Mouse (Mus musculus): ENCODE measurements around the gene Nfib.

Nfib gene

DNA sequence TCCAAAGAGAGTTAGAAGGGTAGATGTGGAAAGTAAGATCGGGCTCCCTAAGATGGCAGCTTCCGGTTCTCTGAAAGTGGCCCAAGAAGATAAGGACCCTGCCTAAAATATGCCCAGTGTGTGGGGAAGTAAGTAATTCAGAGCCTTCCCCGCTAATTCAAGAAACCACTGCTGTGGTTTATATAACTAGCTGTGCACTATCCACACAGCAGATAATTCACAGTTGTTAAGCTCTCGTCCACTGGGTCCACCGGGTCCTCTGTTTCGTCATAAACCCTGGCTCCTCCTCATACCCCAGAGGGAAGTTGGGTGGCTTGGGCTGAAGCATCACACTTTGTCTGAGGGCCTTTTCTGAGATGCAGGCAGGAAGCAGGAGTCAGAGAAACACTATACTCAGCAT, 19.5 kb downstream of the Nfib start:
- DNase-seq = no peak

- DNase-seq = no peak
Observed at GRCm38 (mm10) chr4:82684088-82684715, 21.3 kb downstream of the Nfib start.

DNA sequence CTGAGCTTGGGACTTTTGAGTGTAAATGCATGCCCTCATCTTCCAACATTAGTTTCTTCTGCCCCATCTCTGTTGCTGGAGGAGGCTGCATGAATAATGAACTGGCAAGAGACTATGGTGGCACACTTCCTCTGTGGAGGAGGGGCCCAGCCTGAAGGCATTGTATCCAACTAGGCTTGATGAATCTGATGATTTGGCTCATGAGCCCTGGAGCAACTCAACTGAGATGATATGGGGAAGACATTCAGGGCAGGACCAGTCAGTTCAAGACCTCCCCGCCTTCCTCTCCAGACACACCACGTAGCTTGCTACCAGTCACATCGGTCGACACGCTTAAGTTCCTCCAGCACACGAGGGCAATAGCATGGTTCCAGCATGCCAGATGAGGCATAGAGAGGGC, 22.0 kb downstream of the Nfib start:
- DNase-seq = no peak

DNA sequence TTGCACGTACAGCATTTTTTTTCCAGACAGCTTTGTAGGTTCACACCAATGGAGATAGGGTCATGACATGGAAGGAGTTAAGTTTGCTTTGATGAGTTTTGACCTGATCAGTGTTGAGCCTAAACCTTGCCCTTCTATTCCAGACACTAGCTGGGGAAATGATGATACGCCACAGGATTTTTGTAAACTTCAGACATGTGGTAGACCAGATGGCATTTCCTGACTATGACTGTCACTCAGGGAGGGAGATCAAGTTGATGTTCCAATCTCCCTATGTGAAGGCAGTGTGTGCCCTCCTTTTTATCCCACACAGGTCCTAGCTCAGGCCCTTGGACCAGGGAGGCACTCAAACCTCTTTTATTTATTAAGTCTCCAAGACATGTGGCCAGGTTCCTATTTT, 29.4 kb downstream of the Nfib start:
- no peak for DNase-seq

DNA sequence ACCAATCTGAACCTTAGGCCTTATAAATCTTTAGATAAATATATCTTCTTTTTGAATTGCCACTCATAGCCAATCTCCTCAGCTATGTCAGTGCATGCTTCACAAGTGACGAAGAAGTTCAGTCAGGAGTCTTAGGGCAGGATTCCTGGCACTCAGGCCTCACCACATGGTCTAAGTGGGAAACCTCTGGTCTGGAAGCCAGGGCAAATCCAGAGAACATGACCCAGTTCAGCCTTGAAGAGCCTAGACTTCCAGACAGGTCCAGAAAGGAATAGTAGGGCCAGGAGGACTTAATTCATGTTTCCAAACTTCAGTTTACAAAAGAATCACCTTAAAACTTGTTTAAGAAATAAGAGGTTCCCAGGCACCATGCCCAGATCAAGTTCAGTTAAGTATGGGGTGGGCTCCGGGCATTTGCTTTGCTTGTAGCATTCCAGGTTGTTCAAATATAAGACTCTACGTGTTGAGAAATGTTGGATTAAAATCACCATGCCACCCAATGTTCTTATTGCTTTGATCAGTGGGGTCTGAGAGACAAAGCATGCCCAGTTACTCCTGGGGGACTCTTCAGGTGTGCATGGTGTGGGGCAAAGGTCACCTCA, 38.2 kb downstream of the Nfib start:
- no peak for DNase-seq

- DNase-seq = no peak
Observed at GRCm38 (mm10) chr4:82664436-82664835, 41.1 kb downstream of the Nfib start.

- no peak for DNase-seq
Observed at GRCm38 (mm10) chr4:82663749-82664381, 41.7 kb downstream of the Nfib start.

DNA sequence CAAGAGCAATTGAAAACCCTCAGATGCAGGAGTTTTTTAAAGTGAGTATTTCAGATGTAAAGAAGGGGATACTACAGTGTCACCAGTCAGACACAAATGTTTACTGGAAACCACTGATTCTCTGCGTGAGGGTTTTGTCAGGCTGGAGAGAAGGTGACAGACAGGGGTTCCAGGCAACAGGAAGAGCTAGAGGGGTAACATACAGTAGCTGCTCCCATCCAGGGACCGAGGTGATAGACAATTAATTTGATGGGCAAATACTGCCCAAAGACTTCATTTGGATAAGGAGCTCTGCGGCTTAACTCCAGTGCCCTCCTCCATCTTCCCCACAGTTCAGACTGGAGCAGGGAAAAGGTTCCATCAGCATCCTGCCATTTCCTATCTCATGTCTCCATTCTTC, 42.9 kb downstream of the Nfib start:
- DNase-seq = no peak

DNA sequence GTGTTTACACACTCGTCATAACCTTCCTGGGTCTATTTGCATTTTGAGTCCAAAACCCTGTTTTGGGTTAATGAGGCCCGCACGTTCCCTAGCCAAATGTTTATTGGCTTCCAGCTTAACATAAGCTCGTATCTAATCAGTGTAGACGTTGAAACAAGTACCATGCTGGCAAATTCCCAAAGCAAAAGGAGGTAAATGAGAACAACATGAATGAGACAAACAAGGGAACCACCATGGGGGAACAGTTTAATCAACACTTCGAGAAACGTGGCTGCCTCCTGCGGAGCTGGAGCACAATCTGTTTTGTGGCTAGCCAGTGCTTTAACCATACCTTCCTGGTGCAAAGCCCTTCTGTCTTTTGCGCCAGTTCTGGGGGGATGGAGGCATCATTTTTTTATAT, 43.3 kb downstream of the Nfib start:
- no peak for DNase-seq

- no peak for DNase-seq
Observed at GRCm38 (mm10) chr4:82661215-82661614, 44.3 kb downstream of the Nfib start.

DNA sequence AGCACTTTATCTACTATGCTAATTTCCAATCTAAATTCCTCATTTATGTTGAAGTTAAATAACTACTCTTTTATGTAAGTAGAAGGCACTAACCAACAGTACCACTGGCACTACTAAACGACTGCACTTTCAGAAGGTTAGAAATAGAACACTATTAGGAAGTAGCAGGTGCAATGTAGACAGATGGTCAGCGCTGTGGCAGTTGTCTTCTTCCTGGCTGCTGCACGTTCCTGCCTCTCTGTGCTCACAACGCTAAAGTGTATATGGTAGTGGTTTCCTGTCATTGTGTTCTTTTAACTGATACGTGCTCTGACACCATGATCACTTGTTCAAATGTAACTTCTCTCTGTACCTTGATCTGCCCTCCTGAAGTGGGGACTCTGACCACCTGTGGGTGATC, 59.9 kb downstream of the Nfib start:
- DNase-seq = no peak

DNA sequence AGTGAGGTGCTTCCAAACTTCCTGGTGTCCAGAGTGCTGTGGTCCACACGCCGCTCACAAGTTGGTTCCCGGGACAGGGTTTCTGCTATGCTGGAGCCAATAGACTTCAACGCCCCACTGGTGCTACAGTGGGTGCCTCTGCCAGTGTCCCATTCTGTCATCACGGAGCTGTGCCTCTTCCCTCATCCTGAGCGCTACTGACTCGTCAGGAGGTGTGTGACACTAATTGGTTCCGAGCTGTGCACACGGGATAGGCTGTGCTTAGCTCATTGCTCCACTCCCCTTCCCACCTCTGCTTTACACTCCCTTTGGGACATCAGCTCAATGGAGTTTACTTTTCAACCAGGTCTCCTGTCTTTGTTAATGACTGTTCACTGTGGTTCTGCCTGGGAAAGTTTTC, 60.8 kb downstream of the Nfib start:
- DNase-seq = no peak

- peak in 1 of 2 experiments; percentile 7 for DNase-seq
Observed at GRCm38 (mm10) chr4:82643734-82644085, 61.8 kb downstream of the Nfib start.

DNA sequence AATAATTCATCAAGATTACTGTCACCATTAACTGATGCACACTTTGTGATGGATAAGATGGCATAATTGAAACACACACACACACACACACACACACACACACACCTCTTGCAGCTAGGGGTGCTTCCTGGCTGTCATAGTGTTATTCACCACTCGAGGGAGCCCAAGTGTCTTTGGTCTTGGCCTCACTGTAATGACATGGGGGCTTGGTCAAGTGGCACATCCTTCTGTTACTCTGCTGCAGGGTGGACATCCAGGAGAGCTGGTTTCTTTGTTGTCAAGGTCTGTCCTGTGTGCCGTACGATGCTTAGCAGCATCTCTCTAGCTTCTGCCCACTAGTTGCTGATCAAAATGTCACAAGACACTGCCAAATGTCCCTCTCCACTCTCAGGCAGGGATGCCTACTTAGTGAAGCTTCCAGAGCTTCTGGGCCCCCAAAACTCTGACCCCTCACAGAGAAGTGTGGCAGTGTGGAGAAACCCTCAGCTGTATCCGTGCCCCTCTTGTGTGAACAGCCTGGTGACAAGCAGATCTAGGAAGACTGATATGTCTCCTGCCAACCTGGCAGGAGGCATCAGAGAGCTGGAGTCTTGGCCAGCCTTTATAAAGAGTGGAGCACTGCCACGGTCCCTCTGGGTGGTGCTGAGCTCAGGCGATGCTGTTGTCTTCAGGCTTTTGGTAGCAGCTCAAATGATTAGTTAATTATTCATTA, 62.4 kb downstream of the Nfib start:
- DNase-seq = peak; percentile 56 to 62

DNA sequence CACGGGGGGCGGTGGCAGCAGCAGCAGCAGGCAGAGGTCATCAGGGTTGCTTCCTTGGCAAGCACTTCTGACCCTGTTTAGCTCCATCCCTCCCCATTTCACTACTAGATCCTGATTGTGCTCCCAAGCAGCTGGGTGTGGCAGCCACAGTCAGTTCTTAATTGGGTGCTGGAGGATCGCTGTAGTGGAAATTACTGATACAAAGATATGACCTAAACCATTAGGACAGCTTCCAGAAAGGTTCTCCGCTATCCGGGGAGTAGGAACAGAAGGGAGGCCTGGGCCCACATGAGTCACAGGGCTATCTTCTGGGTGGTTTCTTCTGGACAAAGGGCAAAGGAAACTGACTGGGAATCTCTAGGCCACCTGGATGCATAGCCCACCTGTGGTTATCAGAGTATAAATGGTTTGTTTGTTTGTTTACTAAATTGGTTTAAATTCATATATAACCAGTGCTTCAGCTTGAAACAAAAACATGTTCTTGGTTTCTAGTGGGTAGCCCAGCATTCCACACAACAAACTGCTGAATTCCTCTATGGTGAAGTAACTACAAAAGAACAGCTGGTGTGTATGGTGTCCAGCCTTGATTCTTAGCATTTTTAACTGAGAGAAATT, 64.4 kb downstream of the Nfib start:
- DNase-seq = no peak

DNA sequence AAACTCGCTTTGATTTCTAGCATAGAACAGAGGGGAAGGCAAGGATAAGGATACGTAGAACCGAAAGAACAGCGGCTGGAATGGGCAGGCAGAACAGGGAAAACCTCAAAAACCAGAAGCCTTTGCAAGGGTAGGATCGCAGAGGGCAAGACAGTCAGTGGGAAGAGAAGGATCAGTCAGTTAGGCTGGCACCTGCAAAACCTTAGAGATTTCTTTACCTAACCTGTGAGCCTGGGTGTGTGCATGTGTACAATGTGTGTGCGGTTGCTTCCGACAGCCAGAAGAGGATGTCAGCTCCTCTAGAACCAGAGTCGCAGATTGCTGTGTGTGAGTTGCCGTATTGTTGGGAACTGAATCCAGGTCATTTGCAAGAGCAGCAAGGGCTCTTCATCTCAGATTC, 67.3 kb downstream of the Nfib start:
- DNase-seq = no peak

- no peak for DNase-seq
Observed at GRCm38 (mm10) chr4:82637633-82638032, 67.9 kb downstream of the Nfib start.

DNA sequence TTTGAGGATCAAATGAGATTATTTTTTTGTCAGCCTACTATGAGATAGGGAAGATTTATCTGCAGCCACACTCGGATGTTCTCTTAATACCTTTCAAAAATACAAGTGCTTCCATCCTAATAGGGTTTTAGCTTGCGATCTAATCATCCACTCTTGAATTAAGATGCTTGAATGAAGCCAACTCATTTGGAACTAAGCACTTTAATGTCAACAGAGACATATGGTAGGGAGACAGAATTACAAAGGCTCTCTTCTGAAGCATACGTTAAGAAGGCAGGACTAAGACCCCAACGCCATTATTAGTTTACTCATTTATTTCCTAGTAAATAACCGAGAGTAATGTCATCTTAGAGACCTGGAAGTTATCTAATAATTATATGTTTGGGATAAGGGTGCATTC, 68.9 kb downstream of the Nfib start:
- no peak for DNase-seq

GRCm38 (mm10) chr4:82635881-82636280, 69.7 kb downstream of the Nfib start:
- DNase-seq = no peak

GRCm38 (mm10) chr4:82635118-82635517, 70.4 kb downstream of the Nfib start:
- no peak for DNase-seq

- no peak for DNase-seq
Observed at GRCm38 (mm10) chr4:82634365-82634764, 71.2 kb downstream of the Nfib start.

DNA sequence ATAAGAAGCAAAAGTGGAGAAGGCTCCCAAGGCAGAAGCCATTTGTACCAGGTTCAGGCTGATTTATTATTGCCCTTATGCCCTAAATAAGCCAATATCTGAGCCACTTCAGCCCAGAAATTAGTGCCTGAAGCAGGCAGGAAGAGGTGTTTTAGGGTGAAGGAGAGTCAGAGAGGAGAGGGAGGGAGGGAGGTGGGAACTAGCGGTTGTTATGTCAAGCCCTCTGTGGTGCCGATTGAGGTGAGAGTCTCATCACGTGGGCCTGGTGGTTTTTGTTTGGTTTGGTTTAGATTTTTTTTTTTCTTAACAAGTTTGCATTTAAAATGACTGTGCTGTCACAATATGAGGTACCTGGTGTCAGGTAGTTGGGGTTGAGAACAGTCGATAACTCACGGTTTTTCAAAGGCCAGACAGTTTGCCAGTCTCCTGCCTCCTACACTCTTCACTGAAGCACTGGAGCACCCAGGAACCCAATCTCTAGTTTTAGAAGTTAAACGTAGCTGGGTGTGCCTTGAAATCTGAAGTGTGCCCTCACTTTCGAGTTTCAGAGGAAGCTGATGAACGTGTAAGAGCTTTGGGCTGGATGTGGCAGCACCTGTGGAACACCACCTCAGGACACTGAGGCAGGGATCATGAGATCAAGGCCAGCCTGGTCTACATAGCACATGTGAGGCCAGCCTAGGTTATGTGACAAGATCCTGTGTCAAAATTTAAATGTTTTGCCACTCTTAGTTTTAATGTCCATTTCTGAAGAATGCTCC, 81.1 kb downstream of the Nfib start:
- DNase-seq = no peak

GRCm38 (mm10) chr4:82623835-82624234, 81.7 kb downstream of the Nfib start:
- DNase-seq = no peak

All from cerebellum, postnatal 36 days (tissue).